9 mouse cellular contexts compared by ENCODE assay signal in genomic region chr4:135985769-135986168, GRCm38 (mm10). TPM values are rescaled to one million over a fixed set of nuclear protein-coding genes. Genes with fewer than 3 reads are reported as not detected.
DNase-seq lines count a peak whose midpoint lies in the region; ATAC-seq and TF ChIP-seq lines count a peak whose summit lies in the region.
"Had no signal": no experiment of that assay in that cellular context is flagged by ENCODE, and none has a peak within 500 bp of the region (broad histone marks: within the 10 kb centered on the region; RNA-seq: fewer than 3 reads in every experiment).

No protein-coding gene starts in this region.

- H3ac ChIP-seq in C2C12 (ENCODE audit: control insufficient read depth, insufficient read length, low read depth) = no peak overlapping the region

- no peak for TF ChIP-seq CTCF in C2C12 (IDR thresholded peaks at IDR 0.05; ENCODE audit: control insufficient read depth, insufficient read depth, insufficient read length)
- no peak for TF ChIP-seq CTCF in liver, embryonic 14.5 days (IDR thresholded peaks at IDR 0.05; ENCODE audit: low read depth)

- peak overlapping the region; percentile 100 for H3K4me3 ChIP-seq in erythroblast, embryonic 14.5 days (replicated peaks)
- H3K4me3 ChIP-seq in C2C12 (ENCODE audit: insufficient read depth, poor library complexity, severe bottlenecking) = peak overlapping the region; percentile 76
- peak overlapping the region; percentile 94 for H3K4me3 ChIP-seq in forebrain, embryonic 14.5 days (ENCODE audit: low read depth, low read length)
- H3K4me3 ChIP-seq in liver, embryonic 14.5 days (ENCODE audit: insufficient read depth in 1 of 2, low read depth in 2 of 2, low read length in 2 of 2) = peak overlapping the region; percentile 89 to 99

- peaks cover 58% of the 10 kb centered on the region for H3K4me1 ChIP-seq in erythroblast, embryonic 14.5 days (ENCODE audit: control insufficient read depth)
- H3K4me1 ChIP-seq in forebrain, embryonic 14.5 days (ENCODE audit: control insufficient read depth, insufficient read depth, low read length) = peaks cover 9% of the 10 kb centered on the region
- peaks cover 22 to 26% of the 10 kb centered on the region in 2 experiments for H3K4me1 ChIP-seq in liver, embryonic 14.5 days (replicated peaks; ENCODE audit: control insufficient read depth in 2 of 2, insufficient read depth in 2 of 2, low read length in 1 of 2)

- H3K36me3 ChIP-seq in erythroblast, embryonic 14.5 days (ENCODE audit: control insufficient read depth) = peaks cover 55% of the 10 kb centered on the region
- peaks cover 21% of the 10 kb centered on the region for H3K36me3 ChIP-seq in C2C12 (ENCODE audit: control insufficient read depth, insufficient read depth)
- peaks cover 32% of the 10 kb centered on the region for H3K36me3 ChIP-seq in forebrain, embryonic 14.5 days (ENCODE audit: control insufficient read depth, insufficient read depth, low read length)
- H3K36me3 ChIP-seq in liver, embryonic 14.5 days (replicated peaks; ENCODE audit: control insufficient read depth, insufficient read depth, low read depth) = peaks cover 37% of the 10 kb centered on the region

- peaks cover 13% of the 10 kb centered on the region for H3K79me3 ChIP-seq in C2C12 (ENCODE audit: low read depth)

- 89% methylated on average over 7 of the region's 7 CpGs for WGBS in forebrain, embryonic 14.5 days
- WGBS in liver, embryonic 14.5 days (ENCODE audit: insufficient replicate concordance) = 79% methylated on average over 7 of the region's 7 CpGs

- peak overlapping the region; percentile 94; the same call in 1 of the 2 replicates for H3K9ac ChIP-seq in forebrain, embryonic 14.5 days (ENCODE audit: low read length)
- H3K9ac ChIP-seq in liver, embryonic 14.5 days (replicated peaks) = peak overlapping the region; percentile 100

- TF ChIP-seq EP300 in liver, embryonic 14.5 days (IDR thresholded peaks at IDR 0.05; ENCODE audit: low read depth) = no peak

- H3K27me3 ChIP-seq in erythroblast, embryonic 14.5 days (ENCODE audit: control insufficient read depth) = no peaks in the 10 kb centered on the region
- no peaks in the 10 kb centered on the region for H3K27me3 ChIP-seq in C2C12 (ENCODE audit: control insufficient read depth, insufficient read depth, insufficient read length)
- H3K27me3 ChIP-seq in forebrain, embryonic 14.5 days (replicated peaks; ENCODE audit: control insufficient read depth, insufficient read depth, low read length) = no peaks in the 10 kb centered on the region
- H3K27me3 ChIP-seq in liver, embryonic 14.5 days (ENCODE audit: control insufficient read depth, insufficient read depth, low read length) = no peaks in the 10 kb centered on the region

- peaks cover 20% of the 10 kb centered on the region for H3K79me2 ChIP-seq in C2C12 (ENCODE audit: control insufficient read depth, insufficient read depth)

- H3K9me3 ChIP-seq in erythroblast, embryonic 14.5 days (ENCODE audit: control insufficient read depth, low read length) = no peaks in the 10 kb centered on the region
- H3K9me3 ChIP-seq in forebrain, embryonic 14.5 days (replicated peaks; ENCODE audit: control insufficient read depth, low read length) = no peaks in the 10 kb centered on the region
- no peaks in the 10 kb centered on the region for H3K9me3 ChIP-seq in liver, embryonic 14.5 days (ENCODE audit: control insufficient read depth, low read length)

- no peak overlapping the region for H3K27ac ChIP-seq in forebrain, embryonic 14.5 days (ENCODE audit: low read depth, low read length)
- H3K27ac ChIP-seq in liver, embryonic 14.5 days = peak overlapping the region; percentile 90

- H3K4me2 ChIP-seq in forebrain, embryonic 14.5 days (ENCODE audit: low read length) = peak overlapping the region; percentile 64
- H3K4me2 ChIP-seq in liver, embryonic 14.5 days (ENCODE audit: low read depth) = peak overlapping the region; percentile 91

- ATAC-seq in erythroblast, adult 5-6 weeks (replicated peaks; ENCODE audit: low FRiP score, poor library complexity, severe bottlenecking) = no peak
- no peak for ATAC-seq in forebrain, embryonic 14.5 days
- ATAC-seq in liver, embryonic 14.5 days (ENCODE audit: insufficient read depth) = no peak

- intact Hi-C loops in gastrocnemius, postnatal 36 days (cut with DNase I) = loop anchor here (5.0 kb wide), 1 partner anchor 42 kb away; no protein-coding TSS in a partner anchor

- no peak for DNase-seq in forebrain, embryonic 14.5 days (ENCODE audit: low spot score)
- DNase-seq in liver, embryonic 14.5 days (ENCODE audit: low read depth in 3 of 3, low spot score in 3 of 3) = no peak
- no peak for DNase-seq in frontal cortex, adult 2 months (ENCODE audit: extremely low spot score in 1 of 2, low spot score in 1 of 2)
- no peak for DNase-seq in gastrocnemius, postnatal 36 days
- DNase-seq in cerebellum, adult 8-10 months = no peak
- DNase-seq: kidney, adult 9 months had no signal

TF ChIP-seq in C2C12, 6 proteins besides CTCF, POLR2A, EP300 and RAD21:
- TF ChIP-seq MYOG (IDR thresholded peaks at IDR 0.05; ENCODE audit: control insufficient read depth, extremely low read depth, insufficient read length) (no peak), CEBPB (IDR thresholded peaks at IDR 0.05; ENCODE audit: low read depth) (no peak), FOSL1 (IDR thresholded peaks at IDR 0.05; ENCODE audit: insufficient read depth, low read length, poor library complexity, severe bottlenecking) (no peak), USF1 (IDR thresholded peaks at IDR 0.05; ENCODE audit: low read depth) (no peak), MYOD1 (IDR thresholded peaks at IDR 0.05; ENCODE audit: control insufficient read depth, insufficient read length, low read depth) (no peak), MAX (IDR thresholded peaks at IDR 0.05) (no peak)

RNA-seq across cellular contexts. Expression of gene Pithd1, which starts 1.3 kb away (rescaled TPM):
- polyA plus RNA-seq in erythroblast, embryonic 14.5 days (2012) = 16.8 and 28.3 TPM in 2 replicates
- 24.4 and 34.5 TPM in 2 replicates for total RNA-seq in erythroblast, adult 5-6 weeks (2015; ENCODE audit: low replicate concordance)
- 72.0 and 131 TPM in 2 replicates for total RNA-seq in erythroblast, adult 5-6 weeks (2017; ENCODE audit: low replicate concordance)
- polyA plus RNA-seq in C2C12 (2012; fragmentation: generic; extraction: Trizol) = 45.1 TPM
- polyA plus RNA-seq in forebrain, embryonic 14.5 days (2014; fragmentation: Nextera tagmentation; extraction: Ambion mirVana) = 56.1 and 58.0 TPM in 2 replicates
- 40.2 and 49.0 TPM in 2 replicates for polyA plus RNA-seq in liver, embryonic 14.5 days (2012; rRNA removed)
- polyA plus RNA-seq in liver, embryonic 14.5 days (2014; fragmentation: Nextera tagmentation; extraction: Ambion mirVana) = 71.2 and 79.5 TPM in 2 replicates
- 107 TPM in 2 replicates for polyA plus RNA-seq in frontal cortex, adult 2 months (2012; rRNA removed)
- total RNA-seq in gastrocnemius, postnatal 36 days (2021) = 10 to 100 TPM; 21.3 to 23.9 TPM

RNA-seq across cellular contexts. Expression of gene Lypla2, which starts 13.3 kb away (rescaled TPM):
- polyA plus RNA-seq in erythroblast, embryonic 14.5 days (2012) = 13.4 and 14.0 TPM in 2 replicates
- total RNA-seq in erythroblast, adult 5-6 weeks (2015; ENCODE audit: low replicate concordance) = 14.6 and 25.2 TPM in 2 replicates
- total RNA-seq in erythroblast, adult 5-6 weeks (2017; ENCODE audit: low replicate concordance) = 4.5 and 6.1 TPM in 2 replicates
- polyA plus RNA-seq in C2C12 (2012; fragmentation: generic; extraction: Trizol) = 70.1 TPM
- 163 and 168 TPM in 2 replicates for polyA plus RNA-seq in forebrain, embryonic 14.5 days (2014; fragmentation: Nextera tagmentation; extraction: Ambion mirVana)
- 26.5 and 29.2 TPM in 2 replicates for polyA plus RNA-seq in liver, embryonic 14.5 days (2012; rRNA removed)
- polyA plus RNA-seq in liver, embryonic 14.5 days (2014; fragmentation: Nextera tagmentation; extraction: Ambion mirVana) = 30.6 and 36.8 TPM in 2 replicates
- 108 and 117 TPM in 2 replicates for polyA plus RNA-seq in frontal cortex, adult 2 months (2012; rRNA removed)
- total RNA-seq in gastrocnemius, postnatal 36 days (2021) = 10 to 100 TPM; 22.8 to 27.2 TPM

RNA-seq across cellular contexts. Expression of gene Gale, which starts 22.2 kb away (rescaled TPM):
- polyA plus RNA-seq in erythroblast, embryonic 14.5 days (2012) = 3.9 and 5.3 TPM in 2 replicates
- 2.3 and 7.9 TPM in 2 replicates for total RNA-seq in erythroblast, adult 5-6 weeks (2015; ENCODE audit: low replicate concordance)
- total RNA-seq in erythroblast, adult 5-6 weeks (2017; ENCODE audit: low replicate concordance) = 2.3 and 4.2 TPM in 2 replicates
- polyA plus RNA-seq in C2C12 (2012; fragmentation: generic; extraction: Trizol) = 50.7 TPM
- 32.9 and 35.7 TPM in 2 replicates for polyA plus RNA-seq in forebrain, embryonic 14.5 days (2014; fragmentation: Nextera tagmentation; extraction: Ambion mirVana)
- 20.5 and 22.8 TPM in 2 replicates for polyA plus RNA-seq in liver, embryonic 14.5 days (2012; rRNA removed)
- 32.6 and 38.0 TPM in 2 replicates for polyA plus RNA-seq in liver, embryonic 14.5 days (2014; fragmentation: Nextera tagmentation; extraction: Ambion mirVana)
- polyA plus RNA-seq in frontal cortex, adult 2 months (2012; rRNA removed) = 31.9 and 37.6 TPM in 2 replicates
- total RNA-seq in gastrocnemius, postnatal 36 days (2021) = under 1 TPM; 0.49 to 0.69 TPM

RNA-seq across cellular contexts. Expression of gene Eloa, which starts 35.8 kb away (rescaled TPM):
- polyA plus RNA-seq in erythroblast, embryonic 14.5 days (2012) = 0.98 and 1.5 TPM in 2 replicates
- total RNA-seq in erythroblast, adult 5-6 weeks (2015; ENCODE audit: low replicate concordance) = 35.7 and 44.5 TPM in 2 replicates
- 40.0 and 53.8 TPM in 2 replicates for total RNA-seq in erythroblast, adult 5-6 weeks (2017; ENCODE audit: low replicate concordance)
- polyA plus RNA-seq in C2C12 (2012; fragmentation: generic; extraction: Trizol) = 18.4 TPM
- polyA plus RNA-seq in forebrain, embryonic 14.5 days (2014; fragmentation: Nextera tagmentation; extraction: Ambion mirVana) = 33.7 and 38.1 TPM in 2 replicates
- polyA plus RNA-seq in liver, embryonic 14.5 days (2012; rRNA removed) = 9.7 and 16.2 TPM in 2 replicates
- polyA plus RNA-seq in liver, embryonic 14.5 days (2014; fragmentation: Nextera tagmentation; extraction: Ambion mirVana) = 29.0 and 30.0 TPM in 2 replicates
- 18.8 and 20.4 TPM in 2 replicates for polyA plus RNA-seq in frontal cortex, adult 2 months (2012; rRNA removed)
- 10 to 100 TPM; 50.3 to 60.4 TPM for total RNA-seq in gastrocnemius, postnatal 36 days (2021)

RNA-seq across cellular contexts. Expression of gene Hmgcl, which starts 39.5 kb away (rescaled TPM):
- 4.9 and 5.7 TPM in 2 replicates for polyA plus RNA-seq in erythroblast, embryonic 14.5 days (2012)
- total RNA-seq in erythroblast, adult 5-6 weeks (2015; ENCODE audit: low replicate concordance) = 17.3 and 45.4 TPM in 2 replicates
- 15.6 and 15.8 TPM in 2 replicates for total RNA-seq in erythroblast, adult 5-6 weeks (2017; ENCODE audit: low replicate concordance)
- 24.3 TPM for polyA plus RNA-seq in C2C12 (2012; fragmentation: generic; extraction: Trizol)
- polyA plus RNA-seq in forebrain, embryonic 14.5 days (2014; fragmentation: Nextera tagmentation; extraction: Ambion mirVana) = 70.4 and 71.0 TPM in 2 replicates
- 28.9 and 43.4 TPM in 2 replicates for polyA plus RNA-seq in liver, embryonic 14.5 days (2012; rRNA removed)
- 71.9 and 76.5 TPM in 2 replicates for polyA plus RNA-seq in liver, embryonic 14.5 days (2014; fragmentation: Nextera tagmentation; extraction: Ambion mirVana)
- 56.1 and 56.2 TPM in 2 replicates for polyA plus RNA-seq in frontal cortex, adult 2 months (2012; rRNA removed)
- 10 to 100 TPM; 38.7 to 39.0 TPM for total RNA-seq in gastrocnemius, postnatal 36 days (2021)
